Mouse (Mus musculus): ENCODE results near the gene Gm20594. TPM values are rescaled to one million over a fixed set of nuclear protein-coding genes. Genes with fewer than 3 reads are reported as not detected.

Gm20594 gene
- not detected in 2 replicates for polyA plus RNA-seq (2016; fragmentation: Nextera tagmentation; extraction: Ambion mirVana)

DNA sequence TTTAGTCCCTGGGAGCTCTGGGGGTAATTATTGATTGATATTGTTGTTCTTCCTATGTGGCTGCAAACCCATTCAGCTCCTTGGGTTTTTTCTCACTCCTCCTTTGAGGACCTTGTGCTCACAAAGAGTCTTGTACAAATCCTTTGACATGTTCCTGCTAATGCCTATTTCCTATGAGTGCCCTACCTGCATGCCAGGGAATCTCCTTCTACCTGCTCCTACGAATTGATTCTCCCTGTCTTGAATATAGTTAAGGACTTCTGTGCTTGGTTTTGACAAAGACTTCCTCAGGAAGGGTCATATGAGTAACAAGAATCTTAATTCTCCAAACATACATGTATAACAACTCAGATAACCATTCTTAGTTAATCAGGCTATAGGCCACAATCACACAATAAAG is at the start of gene Gm20594:
Gm20594 (plus strand) TSS at position 301 of the 400 bp plus-strand sequence.
- WGBS = 88% methylated on average over 1 of the region's 1 CpGs
- H3K9me3 ChIP-seq (replicated peaks) = no peaks in the 10 kb centered on the region
- H3K4me3 ChIP-seq = no peak within 1 kb of the TSS
- H3K4me1 ChIP-seq = no peaks in the 10 kb centered on the region
- H3K27me3 ChIP-seq (ENCODE audit: low read depth, poor library complexity, severe bottlenecking) = no peaks in the 10 kb centered on the region
- no peak within 1 kb of the TSS for H3K27ac ChIP-seq
- H3K36me3 ChIP-seq = no peaks in the 10 kb centered on the region
- no peak for DNase-seq (ENCODE audit: low spot score)

DNA sequence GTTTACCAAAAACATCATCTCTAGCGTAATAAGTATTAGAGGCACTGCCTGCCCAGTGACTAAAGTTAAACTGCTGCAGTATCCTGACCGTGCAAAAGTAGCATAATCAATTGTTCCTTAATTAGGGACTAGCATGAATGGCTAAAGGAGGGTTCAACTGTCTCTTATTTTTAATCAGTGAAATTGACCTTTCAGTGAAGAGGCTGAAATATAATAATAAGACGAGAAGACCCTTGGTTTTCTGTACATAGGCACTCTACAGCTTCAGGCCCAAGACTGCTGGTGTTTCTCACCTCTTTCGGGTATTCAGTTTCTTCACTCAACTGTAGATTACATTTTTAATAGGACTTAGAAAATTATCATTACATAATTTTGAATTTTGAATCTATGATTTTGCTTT is 398 bp downstream of the Gm20594 start:
- no peaks in the 10 kb centered on the region for H3K27me3 ChIP-seq (ENCODE audit: low read depth, poor library complexity, severe bottlenecking)
- H3K27ac ChIP-seq = no peak overlapping the region
- H3K36me3 ChIP-seq = no peaks in the 10 kb centered on the region
- H3K4me3 ChIP-seq = no peak overlapping the region
- no peaks in the 10 kb centered on the region for H3K4me1 ChIP-seq
- WGBS = 92% methylated on average over 4 of the region's 4 CpGs
- DNase-seq (ENCODE audit: low spot score) = no peak
- H3K9me3 ChIP-seq (replicated peaks) = no peaks in the 10 kb centered on the region

GRCm38 (mm10) chr6:79833845-79834244 is 16.1 kb downstream of the Gm20594 start:
- 87% methylated on average over 4 of the region's 4 CpGs for WGBS

DNA sequence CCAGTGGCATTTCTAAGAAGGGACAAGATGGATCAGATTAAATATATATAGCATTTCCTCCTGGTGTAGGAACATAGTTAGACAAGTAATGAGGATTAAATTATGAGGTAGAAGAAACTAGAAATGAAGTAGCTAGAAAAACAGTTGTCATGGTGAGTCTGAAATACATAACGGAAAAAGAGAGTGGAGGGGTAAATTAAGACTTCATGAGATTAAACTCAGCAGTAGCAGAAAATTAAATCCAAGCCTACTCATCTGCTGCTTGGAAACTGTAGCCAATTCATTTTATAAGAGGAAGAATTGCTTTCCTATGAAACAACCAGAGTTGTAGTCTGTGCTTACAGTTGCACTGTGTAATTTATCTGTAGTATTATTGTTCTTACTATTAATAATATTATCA is 29.1 kb downstream of the Gm20594 start:
- Histone ChIP-seq H3K4me1 (no peaks in the 10 kb centered on the region), H3K36me3 (no peaks in the 10 kb centered on the region), H3K27ac (no peak overlapping the region), H3K27me3 (ENCODE audit: low read depth, poor library complexity, severe bottlenecking) (no peaks in the 10 kb centered on the region), H3K4me3 (no peak overlapping the region), H3K9me3 (replicated peaks) (no peaks in the 10 kb centered on the region)
- no peak for DNase-seq (ENCODE audit: low spot score)
- 89% methylated on average over 1 of the region's 1 CpGs for WGBS

More at GRCm38 (mm10) chr6:79833845-79834244, 16.1 kb downstream of the Gm20594 start:
- no peak overlapping the region for H3K4me3 ChIP-seq
- no peak overlapping the region for H3K27ac ChIP-seq
- no peaks in the 10 kb centered on the region for H3K27me3 ChIP-seq (ENCODE audit: low read depth, poor library complexity, severe bottlenecking)
- H3K4me1 ChIP-seq = no peaks in the 10 kb centered on the region
- no peak for DNase-seq (ENCODE audit: low spot score)
- no peaks in the 10 kb centered on the region for H3K9me3 ChIP-seq (replicated peaks)
- no peaks in the 10 kb centered on the region for H3K36me3 ChIP-seq

Other genes with a start within 250 kb of the Gm20594 start
- gene Lrrtm4, start 201.0 kb downstream of the Gm20594 start, polyA plus RNA-seq (2016; fragmentation: Nextera tagmentation; extraction: Ambion mirVana) = 1.9 and 2.3 TPM in 2 replicates